Mouse (Mus musculus): Measurements from ENCODE around the gene Ier2.
"Not testable (repeated sequence)": the region's sequence is repeated elsewhere in the genome, so short reads cannot be mapped to it uniquely, and the experiment has no call there.

Ier2 gene

DNA sequence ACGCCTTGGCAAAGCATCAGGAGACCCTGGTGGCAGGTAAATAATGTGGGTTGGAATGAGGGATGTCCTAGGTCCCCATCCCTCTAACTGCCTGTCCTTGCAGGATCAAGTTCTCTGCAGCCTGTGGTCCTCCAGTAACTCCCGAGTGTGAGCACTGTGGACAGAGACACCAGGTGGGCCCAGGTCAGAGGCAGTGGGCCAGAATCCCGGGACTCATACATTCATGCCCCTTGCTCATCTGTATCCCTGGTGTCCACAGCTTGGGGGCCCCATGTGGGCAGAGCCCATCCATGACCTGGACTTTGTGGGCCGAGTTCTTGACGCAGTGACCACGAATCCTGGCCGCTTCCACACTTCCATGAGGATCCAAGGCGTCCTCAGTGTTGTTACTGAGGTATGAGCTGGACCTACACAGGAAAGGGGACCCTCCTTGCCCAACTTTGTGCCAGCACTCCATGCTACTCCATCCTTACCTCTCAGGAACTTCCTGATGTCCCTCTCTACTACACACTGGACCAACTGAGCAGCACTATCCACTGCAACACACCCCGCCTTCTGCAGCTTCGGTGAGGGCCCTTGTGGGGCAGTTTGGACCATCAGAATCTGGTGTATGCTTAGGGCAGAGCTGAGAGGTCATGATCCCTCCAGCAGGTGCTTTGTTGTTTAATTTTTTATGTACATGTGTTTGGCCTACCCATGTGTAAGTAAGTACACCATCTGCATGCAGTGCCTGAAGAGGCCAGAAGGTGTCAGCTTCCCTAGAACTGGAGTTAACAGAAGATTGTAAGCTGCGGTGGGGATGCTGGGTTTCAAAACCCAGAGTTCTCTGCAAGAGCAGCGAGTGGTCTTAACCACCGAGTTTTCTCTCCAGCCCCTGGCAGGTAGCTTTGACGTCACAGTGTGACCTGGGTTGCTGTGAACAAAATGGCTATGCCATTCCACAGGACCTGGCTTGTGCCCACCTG is 34.8 kb upstream of the Ier2 start:
- no peak for DNase-seq

DNA sequence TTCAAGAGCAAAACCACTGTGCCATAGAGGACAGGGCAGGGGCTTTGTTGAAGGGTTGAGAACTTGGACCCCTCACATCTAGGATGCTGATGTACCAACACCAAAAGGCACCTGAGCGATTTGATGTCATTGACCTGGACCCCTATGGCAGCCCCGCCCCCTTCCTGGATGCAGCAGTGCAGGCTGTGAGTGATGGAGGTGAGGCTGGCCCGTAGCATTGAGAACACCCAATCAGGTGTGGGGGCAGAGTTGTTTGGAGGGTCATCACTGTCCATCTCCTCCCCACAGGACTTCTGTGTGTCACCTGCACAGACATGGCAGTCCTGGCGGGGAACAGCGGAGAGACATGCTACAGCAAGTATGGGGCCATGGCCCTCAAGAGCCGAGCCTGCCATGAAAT is 32.5 kb upstream of the Ier2 start:
- DNase-seq = no peak

DNA sequence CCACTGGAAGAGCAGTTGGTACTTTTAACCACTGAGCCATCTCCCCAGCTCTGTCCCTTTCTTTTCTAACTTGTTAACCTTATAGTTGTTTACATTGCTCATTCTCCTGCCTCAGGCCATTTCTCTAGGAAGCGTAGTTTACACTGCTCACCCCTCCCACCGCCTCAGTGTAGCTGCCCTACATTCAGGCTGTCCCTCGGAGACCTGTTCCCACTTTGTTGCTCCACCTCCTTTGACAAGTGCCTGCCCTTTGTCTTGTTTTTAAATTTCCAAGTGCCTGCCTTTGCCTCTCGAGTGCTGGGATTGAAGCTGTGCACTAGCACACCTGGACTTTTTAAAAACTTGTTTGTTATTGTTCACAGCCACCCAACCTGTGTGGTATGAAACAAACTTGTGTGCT is 30.7 kb upstream of the Ier2 start:
- no peak for DNase-seq

DNA sequence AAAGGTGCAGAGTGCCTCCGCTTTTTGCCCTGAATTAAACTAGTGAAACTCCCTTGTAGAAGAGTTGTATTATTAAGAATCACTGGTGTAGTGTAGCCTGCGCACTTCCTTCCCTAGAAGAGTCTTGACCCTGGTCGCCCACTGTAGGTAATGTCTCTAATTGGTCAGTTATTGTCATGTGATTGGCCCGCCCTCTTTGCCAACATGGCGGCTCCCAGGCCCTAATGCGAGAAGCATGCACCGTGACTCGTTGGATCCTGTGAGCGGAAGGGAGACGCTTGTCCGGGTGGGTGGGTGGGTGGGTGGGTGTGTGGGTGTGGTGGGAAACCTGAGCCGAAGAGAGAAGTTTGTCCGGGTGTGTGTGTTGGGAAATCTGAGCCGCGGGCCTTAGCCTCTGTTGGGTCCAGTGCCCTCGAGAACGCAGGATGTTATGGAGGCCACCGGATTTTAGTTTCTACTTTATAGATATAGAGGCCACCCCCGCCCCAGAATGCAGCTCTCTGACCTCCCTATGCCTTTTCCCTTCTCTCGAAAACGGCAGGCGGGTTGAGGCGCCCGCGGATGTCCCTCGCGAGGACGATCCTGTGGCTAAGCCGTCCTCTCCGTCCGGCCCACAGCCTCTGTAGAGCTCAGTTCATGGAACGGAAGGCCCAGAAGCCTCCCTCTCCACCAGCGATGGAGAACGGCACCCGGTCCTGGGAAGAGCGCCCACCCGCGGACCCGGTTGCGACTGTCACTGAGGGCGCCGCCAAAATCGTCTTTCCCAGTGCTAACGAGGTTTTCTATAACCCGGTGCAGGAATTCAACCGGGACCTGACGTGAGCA is 26.7 kb upstream of the Ier2 start:
- peak; percentile 65 to 81 for DNase-seq

DNA sequence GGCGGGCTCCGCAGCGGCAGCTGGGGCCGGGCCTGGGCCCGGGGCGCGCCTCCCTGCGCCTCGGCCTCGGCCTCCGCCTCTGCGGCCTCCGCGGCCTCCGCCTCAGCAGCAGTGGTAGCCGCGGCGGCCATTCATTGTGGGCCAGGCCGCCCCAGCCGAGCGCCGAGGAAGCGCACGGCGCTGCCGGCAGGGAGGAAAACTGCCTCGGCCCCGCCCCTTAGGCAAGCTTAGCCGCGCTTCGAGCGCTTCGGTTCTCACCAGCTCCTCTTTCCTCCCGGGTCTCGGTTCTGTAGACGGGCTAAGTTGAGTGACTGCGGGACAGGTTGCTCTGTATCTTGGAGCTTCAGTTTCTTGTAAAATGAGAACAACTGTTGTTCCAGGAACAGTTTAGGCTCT is 25.1 kb upstream of the Ier2 start, which contains the start of gene Nacc1:
TSS of gene Nacc1 (minus strand) at position 158 of the 396 bp plus-strand sequence.
- DNase-seq = peak; percentile 76 to 77

DNA sequence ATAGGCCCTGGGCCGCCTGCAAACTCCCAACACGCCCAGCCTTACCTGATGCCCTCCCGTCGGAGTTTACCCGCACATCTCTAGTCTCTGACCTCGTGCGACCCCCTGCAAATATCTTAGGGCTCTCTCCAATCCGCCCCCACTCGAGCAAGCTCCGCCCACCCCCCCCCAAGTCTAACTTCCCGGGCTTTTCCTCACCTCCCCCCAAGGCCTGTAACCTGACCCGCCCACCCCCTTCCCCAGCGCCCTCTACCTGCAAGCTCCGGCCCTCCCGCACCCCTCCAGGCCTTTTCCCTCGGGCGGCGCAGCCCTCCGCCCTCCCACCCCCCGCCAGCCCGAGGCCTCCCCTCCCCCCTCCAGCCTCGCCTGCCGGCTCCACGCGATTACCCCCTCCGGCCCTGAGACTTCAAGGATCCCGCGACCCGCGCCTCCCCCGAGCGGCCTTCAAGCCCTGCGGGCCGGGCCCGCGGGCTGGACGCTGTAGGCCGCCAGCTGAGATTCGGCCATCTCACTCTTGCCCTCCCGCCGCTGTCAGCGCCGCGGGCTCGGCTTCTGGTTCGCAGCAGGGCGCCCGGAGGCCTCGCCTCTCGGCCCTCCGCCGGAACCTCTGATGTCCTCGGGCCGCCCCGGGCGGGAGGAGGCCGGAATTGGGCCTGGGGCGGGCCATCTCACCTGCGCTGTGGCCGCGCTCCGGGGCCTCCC is 24.5 kb upstream of the Ier2 start:
- peak; percentile 19 to 29 for DNase-seq

DNA sequence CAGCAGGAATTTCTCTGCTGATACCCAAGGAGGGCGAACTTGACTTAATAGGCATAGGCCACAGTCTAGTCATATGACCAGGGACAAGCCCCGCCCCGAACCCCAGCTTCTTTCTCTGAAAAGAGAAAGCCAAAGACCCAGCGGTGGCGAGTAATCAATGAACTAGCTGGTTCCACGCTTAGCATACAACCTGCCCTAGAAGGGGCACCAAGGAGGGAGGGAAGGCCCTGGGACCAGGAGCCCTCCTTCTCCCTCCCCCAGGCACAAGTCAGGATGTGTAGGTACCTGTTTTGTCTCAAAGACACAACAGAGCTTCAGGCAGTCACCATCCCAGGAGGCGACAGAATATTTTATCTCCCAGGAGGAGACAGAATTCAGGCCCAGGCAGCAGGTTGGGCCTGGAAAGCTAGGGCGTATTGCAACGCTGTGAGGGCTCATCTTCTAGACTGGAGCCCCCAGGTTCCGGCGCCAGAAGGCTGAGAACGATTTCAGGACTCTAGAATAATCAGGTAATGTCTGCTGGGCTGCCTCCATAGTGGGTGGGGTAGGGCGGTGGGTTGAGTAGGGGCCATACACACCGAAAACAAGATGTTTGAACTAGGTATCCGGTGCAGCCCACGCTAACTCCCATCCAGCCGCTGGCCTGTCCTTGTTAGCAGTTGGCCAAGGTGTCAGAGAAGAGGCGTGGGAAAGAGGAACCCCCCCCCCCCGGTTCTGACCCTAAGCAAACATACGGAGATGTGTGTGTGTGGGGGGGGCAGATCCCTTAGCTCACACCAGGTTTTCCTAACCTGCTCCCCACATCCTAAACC is 23.7 kb upstream of the Ier2 start, which contains the start of gene Trmt1:
TSS of gene Trmt1 (plus strand) at position 117 of the 812 bp plus-strand sequence.
- peak in 1 of 2 experiments; percentile 11 for DNase-seq

DNA sequence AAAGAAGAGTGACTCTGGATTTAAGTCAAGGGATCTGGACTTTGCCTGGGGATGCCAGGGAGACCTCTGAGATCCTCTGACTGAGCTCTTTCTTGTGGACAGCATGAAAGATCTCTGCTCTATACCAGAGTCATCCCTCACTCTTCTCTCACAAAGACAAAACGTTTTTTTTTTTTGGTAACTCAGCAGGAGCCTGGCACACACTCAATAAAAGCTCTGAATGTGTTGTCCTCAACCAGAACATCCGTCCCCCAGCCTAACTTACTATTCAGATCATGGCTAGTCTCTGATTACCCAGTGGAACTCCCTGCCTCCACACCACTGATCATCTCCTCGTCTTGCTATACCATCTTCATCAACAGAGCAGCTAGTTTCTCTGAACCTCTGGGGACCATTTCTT is 21.9 kb upstream of the Ier2 start:
- DNase-seq = no peak

DNA sequence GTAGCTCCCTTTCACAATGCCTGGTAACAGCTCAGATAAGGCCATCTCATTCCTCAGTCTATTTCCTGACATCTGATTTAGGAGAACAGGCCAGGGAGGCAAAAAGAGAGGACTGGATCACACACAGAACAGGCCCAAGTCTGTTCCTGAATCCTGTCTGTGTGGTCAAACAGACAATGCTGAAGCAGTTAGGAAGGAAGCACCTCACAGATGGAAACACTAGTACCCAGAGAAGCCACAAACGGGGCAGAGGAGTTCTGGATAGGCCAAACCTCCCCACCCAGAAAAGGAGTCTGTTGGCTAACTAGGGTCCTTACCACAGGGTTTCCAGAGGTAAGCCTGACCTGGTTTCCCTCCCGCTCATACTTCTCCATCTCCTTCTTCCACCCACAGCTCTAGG is 19.6 kb upstream of the Ier2 start:
- no peak for DNase-seq

DNA sequence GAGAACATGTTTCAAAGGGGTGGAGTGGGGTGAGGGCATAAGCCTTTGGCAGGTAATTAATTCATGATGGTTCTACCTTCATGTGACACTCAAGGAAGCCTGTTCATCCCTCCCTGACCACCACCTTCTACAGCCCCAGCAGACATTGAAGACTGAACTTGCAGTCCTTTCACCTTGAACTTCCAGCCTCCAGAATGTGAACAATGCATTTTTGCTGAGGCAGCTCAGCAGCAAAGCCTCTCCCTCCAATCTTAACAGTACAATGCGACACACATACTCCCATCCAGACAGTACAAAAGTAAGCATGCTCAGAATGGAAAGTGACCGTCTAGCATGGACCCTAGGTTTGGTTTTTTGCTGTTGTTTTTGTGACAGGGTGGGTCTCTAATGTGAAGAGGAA is 18.8 kb upstream of the Ier2 start:
- no peak for DNase-seq

DNA sequence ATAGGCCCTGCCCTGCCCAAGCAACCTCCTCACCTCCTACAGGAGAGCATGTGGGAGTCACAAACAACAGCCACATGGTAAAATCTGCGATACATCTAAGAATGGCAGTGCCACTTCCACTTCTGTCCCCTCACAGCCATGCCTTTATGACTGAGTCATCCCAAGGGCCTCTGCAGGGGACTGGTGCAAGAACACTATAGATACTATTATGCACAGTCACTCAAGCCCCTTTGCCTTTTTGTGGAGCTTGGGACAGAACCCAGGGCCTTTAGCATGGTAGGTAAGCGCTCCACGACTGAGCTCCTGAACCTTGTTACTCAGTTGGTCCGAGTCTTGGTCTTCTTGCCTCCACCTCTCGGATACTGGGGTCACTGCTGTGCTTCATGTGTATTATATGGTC is 14.7 kb upstream of the Ier2 start:
- no peak for DNase-seq

DNA sequence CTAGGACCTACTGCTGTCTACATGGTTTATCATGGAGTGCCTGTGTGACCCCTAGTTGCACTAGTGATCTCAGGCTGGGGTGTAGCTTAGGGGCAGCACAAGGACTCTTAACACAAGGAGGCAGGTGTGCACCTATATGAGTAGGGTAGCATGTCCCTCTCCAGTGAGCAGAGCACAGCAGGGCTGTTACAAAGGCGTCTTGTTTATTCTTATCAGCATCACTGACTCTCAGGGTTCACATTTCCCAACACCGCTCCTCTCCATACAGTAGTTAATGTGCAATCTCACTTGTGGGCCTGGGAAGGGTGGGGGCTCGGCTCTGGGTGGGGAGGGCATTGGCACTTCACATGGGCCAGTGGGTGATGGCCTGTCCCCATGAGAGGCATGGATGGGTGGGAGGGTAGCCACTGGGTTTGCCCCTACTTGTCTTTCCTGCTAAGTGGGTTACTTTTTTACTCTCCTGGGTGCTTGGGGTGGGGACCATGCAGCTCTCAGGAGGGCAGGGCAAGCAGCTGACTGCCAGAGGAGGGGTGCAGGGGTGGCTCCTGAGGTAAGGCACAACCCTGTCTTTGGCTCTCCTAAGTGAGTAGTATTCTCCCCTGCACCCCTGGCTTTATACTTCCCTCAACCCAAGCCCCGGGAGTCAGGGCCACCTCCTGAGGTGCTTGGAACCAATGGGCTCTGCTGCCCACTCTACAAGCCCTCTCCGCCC is 7.8 kb upstream of the Ier2 start:
- not testable (repeated sequence) for DNase-seq

DNA sequence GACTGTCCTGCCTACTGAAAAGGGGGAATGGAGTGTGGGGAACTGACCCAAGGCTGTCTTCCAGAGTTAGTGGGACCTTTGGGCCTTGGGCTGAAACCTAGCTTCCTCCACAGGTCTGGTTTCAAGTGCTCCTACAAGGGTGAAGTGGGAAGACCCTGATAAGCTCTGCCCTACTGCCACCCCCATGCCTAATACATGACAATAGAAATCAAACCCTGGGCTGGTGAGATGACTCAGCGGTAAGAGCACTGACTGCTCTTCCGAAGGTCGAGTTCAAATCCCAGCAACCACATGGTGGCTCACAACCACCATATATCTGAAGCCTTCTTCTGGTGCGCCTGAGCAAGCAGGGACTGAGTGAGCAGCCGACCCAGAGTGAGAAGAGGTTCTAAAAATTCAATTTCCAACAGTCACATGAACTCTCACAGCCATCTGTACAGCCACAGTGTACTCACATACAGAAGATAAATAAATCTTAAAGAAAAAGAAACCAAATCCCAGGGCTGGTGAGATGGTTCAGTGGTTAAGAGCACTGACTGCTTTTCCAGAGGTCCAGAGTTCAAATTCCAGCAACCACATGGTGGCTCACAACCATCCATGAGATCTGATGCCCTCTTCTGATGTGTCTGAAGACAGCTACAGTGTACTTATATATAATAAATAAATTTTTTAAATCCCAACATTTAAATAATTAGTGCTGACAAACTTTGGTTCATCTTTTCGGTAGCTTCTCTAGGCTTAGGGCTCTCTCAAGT is 6.3 kb upstream of the Ier2 start:
- DNase-seq = no peak

DNA sequence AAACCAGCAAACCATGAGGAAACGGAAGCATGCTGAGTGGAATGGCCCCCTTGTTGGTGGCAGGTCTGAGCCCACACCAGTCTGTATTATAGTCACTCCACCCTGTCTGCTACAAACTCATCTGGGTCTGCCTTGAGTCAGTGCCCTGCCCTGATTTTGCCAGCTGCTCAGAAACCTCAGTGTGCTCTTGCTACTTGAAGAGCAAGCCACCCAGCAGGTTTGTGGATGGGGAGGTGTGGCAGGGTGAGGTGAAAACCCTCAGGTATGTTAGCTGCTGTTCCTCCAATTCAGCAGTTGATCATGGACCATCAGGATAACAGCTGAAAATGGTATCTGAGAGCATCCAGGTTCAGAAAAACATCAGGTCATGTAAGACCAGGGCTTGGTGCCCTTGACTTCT is 5.4 kb upstream of the Ier2 start:
- no peak for DNase-seq

DNA sequence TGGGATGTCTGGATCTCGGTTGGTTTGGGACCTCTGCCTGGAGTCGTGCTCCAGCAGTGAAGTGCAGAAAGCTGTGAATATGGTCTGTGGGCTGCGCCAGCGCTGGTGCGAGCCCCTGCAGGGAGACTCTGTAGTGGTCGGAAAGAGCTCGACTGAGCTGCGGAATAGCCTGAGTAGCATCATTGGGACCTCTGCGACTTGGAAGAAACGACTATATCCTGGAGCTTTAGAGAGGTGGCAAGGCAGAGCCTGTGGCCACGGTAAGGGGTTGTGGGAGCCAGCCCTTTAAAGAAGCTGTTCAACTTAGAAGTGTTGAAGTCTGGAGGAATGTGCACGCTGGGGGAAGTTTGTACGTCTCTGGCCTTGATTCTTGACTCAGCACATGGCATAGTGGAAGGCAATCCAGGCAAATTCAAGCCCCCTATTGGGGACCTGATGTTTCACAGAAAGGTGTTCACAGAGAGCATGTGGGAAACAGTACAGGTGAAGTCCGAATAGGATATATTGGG is 2.8 kb upstream of the Ier2 start:
- DNase-seq = no peak

DNA sequence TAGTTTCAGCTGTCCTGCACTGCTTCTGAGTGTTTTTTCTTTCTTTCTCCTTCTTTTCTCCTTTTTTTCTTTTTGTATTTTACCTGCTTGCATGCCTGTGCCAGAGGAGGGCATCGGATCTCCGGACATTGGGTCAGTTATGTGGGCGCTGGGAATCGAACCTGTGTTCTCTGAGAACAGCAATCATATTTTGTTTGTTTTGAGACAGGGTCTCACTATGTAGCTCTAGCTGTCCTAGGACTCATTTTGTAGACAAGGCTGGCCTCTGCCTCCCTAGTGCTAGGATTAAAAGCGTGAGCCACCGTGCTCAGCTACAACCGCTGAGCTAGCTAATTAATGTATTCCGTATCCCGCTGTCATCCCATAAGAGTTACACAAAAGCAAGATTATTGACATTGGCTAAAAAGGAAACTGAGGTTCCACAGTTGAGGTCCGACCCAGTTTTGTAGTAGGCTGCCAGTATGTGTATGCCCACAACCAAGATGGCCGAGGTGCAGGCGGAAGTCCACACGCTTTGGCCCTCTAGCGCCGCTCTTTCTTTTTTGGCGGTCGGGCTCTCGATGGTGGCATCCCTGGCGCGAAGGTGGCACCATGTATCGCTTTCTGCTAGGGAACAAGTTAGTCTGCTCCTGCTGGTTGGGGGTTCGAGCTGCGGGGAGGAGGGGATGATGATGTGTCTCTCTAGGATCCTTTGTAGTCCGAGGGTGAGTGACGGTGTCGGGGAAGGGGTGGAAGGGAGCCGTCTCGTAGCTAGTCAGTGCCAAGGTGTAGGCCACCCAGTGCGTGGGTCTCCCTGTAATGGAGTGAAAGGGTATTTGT is 2.1 kb upstream of the Ier2 start:
- DNase-seq = peak; percentile 65 to 75

DNA sequence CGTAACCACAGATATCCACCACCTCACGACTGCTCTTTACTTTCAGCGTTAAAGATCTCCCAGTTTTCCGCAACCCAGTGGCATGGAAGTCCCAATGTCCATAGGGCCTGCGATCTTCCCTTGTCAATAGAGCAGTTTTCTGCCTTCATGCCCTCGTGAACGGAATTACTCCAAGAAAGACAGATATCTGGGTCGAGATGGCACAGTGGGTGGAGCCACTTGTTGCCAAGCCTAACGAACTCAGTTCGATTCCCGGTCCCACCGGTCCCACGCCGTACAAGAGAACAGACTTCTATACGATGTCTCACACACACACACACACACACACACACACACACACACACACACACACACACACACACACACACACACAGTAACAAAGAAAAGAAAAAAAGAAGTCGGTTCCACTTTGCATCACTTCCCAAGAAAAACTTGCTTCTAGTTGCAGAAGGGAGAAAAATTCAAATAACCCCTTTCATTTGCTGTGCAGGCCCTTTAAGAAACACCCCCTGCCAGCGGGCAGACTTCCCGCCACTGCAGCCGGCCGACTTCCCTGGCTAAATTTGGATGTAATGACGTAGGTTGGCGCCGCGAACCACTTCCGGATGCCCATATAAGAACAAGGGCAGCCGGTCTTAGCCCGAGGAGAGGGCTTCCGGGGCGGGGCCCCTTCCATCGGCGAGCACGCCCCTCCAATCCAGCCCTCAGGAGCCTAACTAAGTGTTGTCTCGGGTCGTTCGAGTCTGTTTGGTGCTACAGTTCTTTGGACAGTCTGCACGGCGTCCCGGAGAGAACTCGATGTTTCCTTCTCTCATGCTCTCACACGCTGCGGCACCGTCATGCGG is 1.1 kb upstream of the Ier2 start:
- peak; percentile 89 to 94 for DNase-seq

DNA sequence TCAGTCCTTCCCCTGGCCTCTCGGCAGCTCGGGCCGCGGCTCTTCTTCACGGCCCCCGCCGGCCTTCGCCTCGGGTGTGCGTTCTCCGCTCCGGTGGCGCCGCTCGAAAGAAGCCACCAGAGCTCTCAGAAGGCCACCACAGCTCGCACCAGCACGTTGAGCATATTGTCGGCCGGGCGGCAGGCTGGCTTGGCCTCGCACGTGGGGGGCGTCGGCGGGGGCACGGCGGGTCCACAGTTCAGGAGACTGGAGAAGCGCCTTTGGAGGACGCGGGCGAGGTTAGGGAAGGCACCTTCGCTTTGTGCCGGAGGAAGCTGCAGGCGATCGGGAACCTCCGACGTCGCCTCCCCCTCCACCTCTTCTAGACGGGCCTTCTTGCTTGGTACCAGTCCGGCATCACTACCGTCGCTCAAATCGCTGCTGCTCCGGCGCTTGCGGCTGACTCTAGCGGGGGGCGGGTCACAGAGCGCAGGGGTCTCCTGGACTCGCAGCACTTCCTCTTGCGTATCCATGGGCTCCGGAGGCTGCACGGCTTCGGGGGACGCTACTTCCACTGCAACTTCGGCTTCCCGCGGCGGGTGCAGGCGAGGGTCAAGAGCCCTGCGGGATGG is 586 bp downstream of the Ier2 start:
- peak; percentile 54 to 68 for DNase-seq
